Comparison of ENCODE assay signal across 16 mouse cellular contexts in the genomic region with DNA sequence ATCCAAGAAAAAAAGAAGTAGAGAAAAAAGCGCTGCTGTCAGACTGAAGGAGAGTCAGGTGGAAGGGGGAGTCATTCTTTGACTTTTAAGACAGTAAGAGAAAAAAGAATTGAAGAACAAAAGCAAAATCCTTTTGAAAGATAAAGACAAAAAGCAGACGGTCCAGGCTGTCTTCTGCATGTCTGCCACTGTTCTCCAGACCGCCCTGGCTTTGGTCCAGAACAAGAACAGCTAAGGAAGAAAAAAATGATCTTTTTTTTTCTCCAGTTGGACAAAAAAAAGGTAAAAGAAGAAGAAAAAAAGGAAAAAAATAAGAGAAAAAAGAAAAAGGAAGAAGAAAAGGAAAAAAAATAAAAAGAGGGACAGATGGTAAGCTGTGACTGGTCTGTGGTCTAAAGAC.
"Had no signal": no experiment of that assay in that cellular context is flagged by ENCODE, and none has a peak within 500 bp of the region (broad histone marks: within the 10 kb centered on the region; RNA-seq: fewer than 3 reads in every experiment).

No protein-coding gene starts in this region.

- ATAC-seq: hindbrain, embryonic 16.5 days; inflammation-experienced regulatory T-cells, adult 6 months; intestine, embryonic 15.5 days; intestine, postnatal 0 days had no signal

- DNase-seq: gastrocnemius, adult 2 months; gastrocnemius, postnatal 10 days; gastrocnemius, postnatal 25 days; heart, adult 2 months; heart, postnatal 4 days; kidney, adult 18-20 months; kidney, adult 8-10 months; kidney, postnatal 10 days; kidney, postnatal 25 days; kidney, postnatal 4 days; liver; liver, embryonic 13.5 days had no signal
